Mouse (Mus musculus): Measurements from ENCODE around the gene Atrip. TPM values are rescaled to one million over a fixed set of nuclear protein-coding genes. Genes with fewer than 3 reads are reported as not detected.

Gene Atrip
- total and polyA plus RNA-seq, 2 experiments from 2014 or later = 34.6 to 45.2 TPM

DNA sequence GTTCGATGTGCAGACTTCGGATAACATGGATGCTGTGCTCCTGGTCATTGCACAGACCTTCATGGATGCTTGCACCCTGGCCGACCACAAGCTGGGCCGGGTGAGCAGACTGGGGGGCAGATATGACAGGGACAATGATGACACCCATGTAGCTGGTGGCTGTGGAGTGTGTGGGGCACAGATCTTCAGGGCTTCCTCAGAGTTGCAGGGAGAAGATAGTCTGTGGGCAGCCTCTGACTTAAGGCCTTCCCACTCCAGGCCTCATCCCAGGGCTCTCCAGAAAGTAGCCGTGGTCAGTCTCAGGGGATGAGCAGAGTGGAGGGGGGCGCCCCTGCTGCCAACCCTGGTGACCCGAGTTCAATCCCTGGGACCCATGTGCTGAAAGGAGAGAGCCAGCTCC is 40.9 kb upstream of the Atrip start:
- no peak for TF ChIP-seq CTCF (IDR thresholded peaks at IDR 0.05; ENCODE audit: low read depth)
- 89% methylated on average over 7 of the region's 7 CpGs for WGBS
- no peak overlapping the region for H3K9ac ChIP-seq

DNA sequence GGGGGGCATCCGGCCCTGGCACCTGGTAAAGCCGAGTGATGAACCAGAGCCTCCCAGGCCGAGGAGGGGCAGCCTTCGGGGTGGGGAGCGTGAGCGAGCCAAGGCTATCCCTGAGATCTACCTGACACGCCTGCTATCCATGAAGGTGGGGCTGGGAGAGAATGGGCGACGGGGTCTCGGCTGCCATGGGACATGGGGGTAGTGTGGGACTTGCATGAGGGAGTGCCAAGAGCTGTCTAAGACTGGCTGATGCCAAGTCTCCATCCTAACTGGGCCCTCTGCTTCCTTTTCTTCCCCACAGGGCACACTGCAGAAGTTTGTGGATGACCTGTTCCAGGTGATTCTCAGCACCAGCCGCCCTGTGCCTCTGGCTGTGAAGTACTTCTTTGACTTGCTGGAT is 40.4 kb upstream of the Atrip start:
- H3K9me3 ChIP-seq (ENCODE audit: low read length) = no peaks in the 10 kb centered on the region
- H3K36me3 ChIP-seq (ENCODE audit: insufficient read depth) = peaks cover 99% of the 10 kb centered on the region
- H3K27me3 ChIP-seq (ENCODE audit: insufficient read depth, low read length) = no peaks in the 10 kb centered on the region
- no peak overlapping the region for H3K4me3 ChIP-seq (ENCODE audit: low read depth, low read length)
- H3K4me2 ChIP-seq (ENCODE audit: low read depth) = no peak overlapping the region
- no peak overlapping the region for H3K9ac ChIP-seq
- no peak for TF ChIP-seq CTCF (IDR thresholded peaks at IDR 0.05; ENCODE audit: low read depth)
- WGBS = 97% methylated on average over 11 of the region's 11 CpGs
- no peak for ATAC-seq
- H3K4me1 ChIP-seq (ENCODE audit: insufficient read depth) = no peaks in the 10 kb centered on the region
- H3K27ac ChIP-seq (ENCODE audit: low read depth, low read length) = no peak overlapping the region
- no peak for DNase-seq

More for the DNA sequence above, 40.9 kb upstream of the Atrip start:
- no peak overlapping the region for H3K4me3 ChIP-seq (ENCODE audit: low read depth, low read length)
- no peak overlapping the region for H3K27ac ChIP-seq (ENCODE audit: low read depth, low read length)
- ATAC-seq = no peak
- no peak for DNase-seq
- H3K36me3 ChIP-seq (ENCODE audit: insufficient read depth) = peaks cover 99% of the 10 kb centered on the region
- H3K27me3 ChIP-seq (ENCODE audit: insufficient read depth, low read length) = no peaks in the 10 kb centered on the region
- H3K4me1 ChIP-seq (ENCODE audit: insufficient read depth) = no peaks in the 10 kb centered on the region
- no peak overlapping the region for H3K4me2 ChIP-seq (ENCODE audit: low read depth)
- no peaks in the 10 kb centered on the region for H3K9me3 ChIP-seq (ENCODE audit: low read length)

DNA sequence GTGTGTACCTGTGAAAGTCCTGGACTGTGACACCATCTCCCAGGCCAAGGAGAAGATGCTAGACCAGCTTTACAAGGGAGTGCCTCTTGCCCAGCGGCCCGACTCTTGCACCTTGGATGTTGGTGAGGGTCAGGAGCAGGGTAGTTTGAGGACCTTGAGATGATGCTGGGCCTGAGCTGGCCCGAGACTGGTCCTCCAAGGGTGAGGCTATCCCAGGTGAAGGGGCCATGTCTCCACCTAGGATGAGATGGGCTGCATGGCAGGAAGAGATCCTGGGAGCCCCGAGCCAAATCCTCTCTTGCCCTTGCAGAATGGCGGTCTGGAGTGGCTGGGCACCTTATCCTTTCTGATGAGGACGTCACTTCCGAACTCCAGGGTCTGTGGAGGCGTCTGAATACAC is 39.4 kb upstream of the Atrip start:
- TF ChIP-seq CTCF (IDR thresholded peaks at IDR 0.05; ENCODE audit: low read depth) = no peak

DNA sequence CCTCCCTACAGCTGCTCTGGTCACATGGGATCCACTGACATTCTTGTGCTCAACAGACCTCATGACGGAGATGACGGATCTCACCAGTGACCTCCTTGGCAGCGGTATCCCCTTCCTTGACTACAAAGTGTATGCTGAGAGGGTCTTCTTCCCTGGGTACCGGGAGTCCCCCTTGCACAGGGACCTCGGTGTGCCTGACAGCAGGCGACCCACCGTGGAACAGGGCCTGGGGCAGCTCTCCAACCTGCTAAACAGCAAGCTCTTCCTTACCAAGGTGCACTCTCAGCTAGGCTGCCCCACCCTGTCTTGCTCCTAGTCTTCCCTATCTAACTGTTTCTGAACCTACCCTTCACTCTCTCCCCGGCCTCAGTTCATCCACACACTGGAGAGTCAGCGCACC is 37.7 kb upstream of the Atrip start:
- 96% methylated on average over 9 of the region's 9 CpGs for WGBS
- no peaks in the 10 kb centered on the region for H3K27me3 ChIP-seq (ENCODE audit: insufficient read depth, low read length)

More for the DNA sequence above, 39.4 kb upstream of the Atrip start:
- H3K4me3 ChIP-seq (ENCODE audit: low read depth, low read length) = no peak overlapping the region
- ATAC-seq (no peak), DNase-seq (no peak)
- no peak overlapping the region for H3K9ac ChIP-seq
- no peaks in the 10 kb centered on the region for H3K27me3 ChIP-seq (ENCODE audit: insufficient read depth, low read length)
- WGBS = 91% methylated on average over 8 of the region's 8 CpGs
- H3K36me3 ChIP-seq (ENCODE audit: insufficient read depth) = peaks cover 99% of the 10 kb centered on the region
- H3K27ac ChIP-seq (ENCODE audit: low read depth, low read length) = no peak overlapping the region
- no peak overlapping the region for H3K4me2 ChIP-seq (ENCODE audit: low read depth)
- H3K4me1 ChIP-seq (ENCODE audit: insufficient read depth) = no peaks in the 10 kb centered on the region
- H3K9me3 ChIP-seq (ENCODE audit: low read length) = no peaks in the 10 kb centered on the region

DNA sequence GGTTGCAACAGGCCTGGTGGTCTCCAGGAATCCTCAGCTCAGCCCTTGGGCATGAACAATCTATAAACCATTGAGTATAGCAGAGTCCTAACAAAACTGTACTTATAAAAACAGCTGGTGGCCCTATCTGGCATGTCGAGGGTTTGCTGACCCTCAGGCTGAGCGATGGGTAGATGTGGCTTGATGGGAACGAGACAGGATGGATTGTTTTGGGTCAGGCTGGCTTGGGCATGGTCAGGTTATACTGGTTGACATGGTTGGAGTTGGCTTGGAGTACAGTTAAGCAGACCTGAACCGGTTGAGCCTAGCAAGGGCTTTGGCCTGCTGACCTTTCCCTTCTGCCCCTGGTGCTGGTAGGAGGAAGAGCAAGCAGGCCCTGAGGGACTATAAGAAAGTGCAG is 37.2 kb upstream of the Atrip start:
- no peak for TF ChIP-seq CTCF (IDR thresholded peaks at IDR 0.05; ENCODE audit: low read depth)
- Histone ChIP-seq H3K36me3 (ENCODE audit: insufficient read depth) (peaks cover 98% of the 10 kb centered on the region), H3K4me2 (ENCODE audit: low read depth) (no peak overlapping the region), H3K27me3 (ENCODE audit: insufficient read depth, low read length) (no peaks in the 10 kb centered on the region), H3K4me1 (ENCODE audit: insufficient read depth) (no peaks in the 10 kb centered on the region), H3K9ac (no peak overlapping the region), H3K9me3 (ENCODE audit: low read length) (no peaks in the 10 kb centered on the region), H3K27ac (ENCODE audit: low read depth, low read length) (no peak overlapping the region), H3K4me3 (ENCODE audit: low read depth, low read length) (no peak overlapping the region)
- ATAC-seq = no peak
- 90% methylated on average over 4 of the region's 4 CpGs for WGBS
- DNase-seq = no peak

More for the DNA sequence above, 37.7 kb upstream of the Atrip start:
- H3K9ac ChIP-seq = no peak overlapping the region
- no peak for DNase-seq
- no peak for TF ChIP-seq CTCF (IDR thresholded peaks at IDR 0.05; ENCODE audit: low read depth)
- H3K4me3 ChIP-seq (ENCODE audit: low read depth, low read length) = no peak overlapping the region
- no peaks in the 10 kb centered on the region for H3K9me3 ChIP-seq (ENCODE audit: low read length)
- no peak overlapping the region for H3K4me2 ChIP-seq (ENCODE audit: low read depth)
- no peaks in the 10 kb centered on the region for H3K4me1 ChIP-seq (ENCODE audit: insufficient read depth)
- no peak for ATAC-seq
- no peak overlapping the region for H3K27ac ChIP-seq (ENCODE audit: low read depth, low read length)
- peaks cover 98% of the 10 kb centered on the region for H3K36me3 ChIP-seq (ENCODE audit: insufficient read depth)

DNA sequence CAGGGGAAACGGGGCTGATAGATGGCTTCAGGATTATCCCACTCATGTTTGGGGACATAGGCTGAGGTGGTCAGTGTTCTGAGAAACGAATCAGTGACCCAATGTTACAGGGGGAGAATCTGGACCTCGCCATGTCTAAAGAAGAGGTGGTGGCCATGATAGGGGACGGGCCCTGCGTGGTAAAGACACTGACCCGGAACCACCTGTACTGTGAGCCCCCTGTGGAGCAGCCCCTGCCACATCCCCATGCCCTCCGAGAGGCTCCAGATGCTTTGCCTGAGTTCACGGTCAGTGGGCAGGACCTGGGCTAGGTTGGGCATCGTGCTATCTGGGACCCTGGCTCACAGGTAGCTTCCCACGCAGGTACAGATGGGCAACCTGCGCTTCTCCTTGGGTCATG is 36.3 kb upstream of the Atrip start:
- ATAC-seq = no peak
- no peak overlapping the region for H3K9ac ChIP-seq
- H3K4me2 ChIP-seq (ENCODE audit: low read depth) = no peak overlapping the region
- H3K36me3 ChIP-seq (ENCODE audit: insufficient read depth) = peaks cover 98% of the 10 kb centered on the region
- H3K4me3 ChIP-seq (ENCODE audit: low read depth, low read length) = no peak overlapping the region
- H3K4me1 ChIP-seq (ENCODE audit: insufficient read depth) = no peaks in the 10 kb centered on the region
- DNase-seq = no peak
- WGBS = 96% methylated on average over 11 of the region's 11 CpGs
- no peaks in the 10 kb centered on the region for H3K9me3 ChIP-seq (ENCODE audit: low read length)
- no peak for TF ChIP-seq CTCF (IDR thresholded peaks at IDR 0.05; ENCODE audit: low read depth)
- no peak overlapping the region for H3K27ac ChIP-seq (ENCODE audit: low read depth, low read length)
- H3K27me3 ChIP-seq (ENCODE audit: insufficient read depth, low read length) = no peaks in the 10 kb centered on the region

DNA sequence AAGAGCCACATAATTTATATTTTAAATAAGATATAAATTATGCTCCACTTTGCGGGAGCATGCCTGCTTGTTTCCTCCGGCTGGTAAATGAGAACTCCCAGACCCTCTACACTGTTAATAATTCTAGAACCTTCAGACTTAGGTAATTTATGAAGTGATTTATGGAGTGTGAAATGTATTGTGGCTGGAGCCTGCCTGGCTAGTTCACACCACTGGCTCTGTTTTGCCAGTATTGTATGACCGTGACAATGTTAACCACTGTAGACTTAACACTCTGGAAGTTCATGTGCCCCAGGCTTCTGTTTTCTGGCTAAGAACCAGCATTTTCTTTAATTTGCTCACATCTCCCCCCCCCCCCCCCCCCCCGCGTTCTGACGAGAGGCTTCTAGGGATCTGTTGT is 33.4 kb upstream of the Atrip start:
- Histone ChIP-seq H3K9ac (no peak overlapping the region), H3K27ac (ENCODE audit: low read depth, low read length) (no peak overlapping the region), H3K9me3 (ENCODE audit: low read length) (no peaks in the 10 kb centered on the region), H3K4me1 (ENCODE audit: insufficient read depth) (no peaks in the 10 kb centered on the region), H3K36me3 (ENCODE audit: insufficient read depth) (peaks cover 83% of the 10 kb centered on the region), H3K4me3 (ENCODE audit: low read depth, low read length) (no peak overlapping the region), H3K27me3 (ENCODE audit: insufficient read depth, low read length) (no peaks in the 10 kb centered on the region), H3K4me2 (ENCODE audit: low read depth) (no peak overlapping the region)
- TF ChIP-seq CTCF (IDR thresholded peaks at IDR 0.05; ENCODE audit: low read depth) = no peak
- 84% methylated on average over 5 of the region's 6 CpGs for WGBS
- ATAC-seq (no peak), DNase-seq (no peak)

DNA sequence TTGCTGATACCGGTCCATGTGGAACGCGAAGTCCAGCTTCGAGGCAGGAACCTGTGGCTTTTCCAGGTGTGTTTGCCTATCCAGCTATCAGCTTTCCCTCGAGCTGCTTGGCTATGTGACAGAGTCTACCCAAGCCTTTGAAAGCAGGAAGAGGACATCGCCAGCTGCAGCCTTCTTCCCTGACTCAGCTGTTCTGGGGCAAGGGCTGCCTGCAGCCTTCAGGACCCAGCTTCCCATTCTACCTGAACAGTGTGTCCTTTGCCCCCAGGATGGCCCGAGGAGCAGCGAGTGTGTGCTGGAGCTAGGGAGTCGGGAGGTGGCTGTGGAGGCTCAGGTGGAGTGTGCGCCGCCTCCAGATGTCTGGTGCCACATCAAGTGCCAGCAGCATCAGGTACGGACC is 31.7 kb upstream of the Atrip start:
- H3K36me3 ChIP-seq (ENCODE audit: insufficient read depth) = peaks cover 70% of the 10 kb centered on the region
- WGBS = 93% methylated on average over 12 of the region's 12 CpGs
- ATAC-seq = no peak

More for the DNA sequence above, 31.7 kb upstream of the Atrip start:
- H3K27ac ChIP-seq (ENCODE audit: low read depth, low read length) = no peak overlapping the region
- no peak for TF ChIP-seq CTCF (IDR thresholded peaks at IDR 0.05; ENCODE audit: low read depth)
- no peak overlapping the region for H3K4me2 ChIP-seq (ENCODE audit: low read depth)
- H3K4me1 ChIP-seq (ENCODE audit: insufficient read depth) = no peaks in the 10 kb centered on the region
- no peak overlapping the region for H3K4me3 ChIP-seq (ENCODE audit: low read depth, low read length)
- DNase-seq = no peak
- H3K9ac ChIP-seq = no peak overlapping the region
- H3K27me3 ChIP-seq (ENCODE audit: insufficient read depth, low read length) = no peaks in the 10 kb centered on the region
- H3K9me3 ChIP-seq (ENCODE audit: low read length) = no peaks in the 10 kb centered on the region

Measured in forebrain, postnatal 0 days (tissue).